Comparison of ENCODE assay signal across 8 mouse cellular contexts in genomic region chr6:51469715-51470310, GRCm38 (mm10). TPM values are rescaled to one million over a fixed set of nuclear protein-coding genes. Genes with fewer than 3 reads are reported as not detected.
DNase-seq lines count a peak whose midpoint lies in the region; ATAC-seq lines count a peak whose summit lies in the region.

TSS of gene Hnrnpa2b1 (minus strand) at chr6:51469894.

- intact Hi-C loops in heart, postnatal 14 days (cut with DNase I): loop anchor here (5.0 kb wide), 1 partner anchor 107 kb away; no protein-coding TSS in a partner anchor

- WGBS in forebrain, embryonic 14.5 days: under 1% methylated on average over 63 of the region's 63 CpGs
- WGBS in neural tube, embryonic 15.5 days: under 1% methylated on average over 63 of the region's 63 CpGs

- no peaks in the 10 kb centered on the region for H3K9me3 ChIP-seq in forebrain, embryonic 14.5 days (replicated peaks; ENCODE audit: control insufficient read depth, low read length)
- no peaks in the 10 kb centered on the region for H3K9me3 ChIP-seq in neural tube, embryonic 15.5 days (replicated peaks)

- no peaks in the 10 kb centered on the region for H3K27me3 ChIP-seq in forebrain, embryonic 14.5 days (replicated peaks; ENCODE audit: control insufficient read depth, insufficient read depth, low read length)
- H3K27me3 ChIP-seq in neural tube, embryonic 15.5 days (replicated peaks): no peaks in the 10 kb centered on the region

- ATAC-seq in forebrain, embryonic 14.5 days: peak; percentile 88
- peak; percentile 92 for ATAC-seq in neural tube, embryonic 15.5 days (ENCODE audit: low FRiP score)

- peak within 1 kb of the TSS; percentile 100 for H3K4me3 ChIP-seq in forebrain, embryonic 14.5 days (ENCODE audit: low read depth, low read length)
- H3K4me3 ChIP-seq in neural tube, embryonic 15.5 days (replicated peaks): peak within 1 kb of the TSS; percentile 97

- peak within 1 kb of the TSS; percentile 100 for H3K9ac ChIP-seq in forebrain, embryonic 14.5 days (ENCODE audit: low read length)
- peak within 1 kb of the TSS; percentile 100 for H3K9ac ChIP-seq in neural tube, embryonic 15.5 days (replicated peaks)

- peak within 1 kb of the TSS; percentile 100 for H3K27ac ChIP-seq in forebrain, embryonic 14.5 days (ENCODE audit: low read depth, low read length)
- peak within 1 kb of the TSS; percentile 100 for H3K27ac ChIP-seq in neural tube, embryonic 15.5 days (replicated peaks)

- H3K36me3 ChIP-seq in forebrain, embryonic 14.5 days (ENCODE audit: control insufficient read depth, insufficient read depth, low read length): peaks cover 50% of the 10 kb centered on the region
- H3K36me3 ChIP-seq in neural tube, embryonic 15.5 days: peaks cover 26% of the 10 kb centered on the region

- peak; percentile 99 for DNase-seq in ES-CJ7 (ENCODE audit: low read depth, low spot score)
- peak; percentile 99 for DNase-seq in cerebellum, adult 11 months
- DNase-seq in forebrain, embryonic 14.5 days (ENCODE audit: low spot score): peak; percentile 100
- DNase-seq in heart, postnatal 14 days: peak; percentile 99 to 100
- peak; percentile 99 for DNase-seq in layer of hippocampus, adult 11-12 months (ENCODE audit: low spot score)
- DNase-seq in lung, adult 18-20 months: peak; percentile 98
- peak; percentile 97 for DNase-seq in testis, postnatal 14 days (ENCODE audit: low spot score)

- peaks cover 33% of the 10 kb centered on the region for H3K4me1 ChIP-seq in forebrain, embryonic 14.5 days (ENCODE audit: control insufficient read depth, insufficient read depth, low read length)
- peaks cover 47% of the 10 kb centered on the region for H3K4me1 ChIP-seq in neural tube, embryonic 15.5 days

- peak within 1 kb of the TSS; percentile 81 for H3K4me2 ChIP-seq in forebrain, embryonic 14.5 days (ENCODE audit: low read length)
- H3K4me2 ChIP-seq in neural tube, embryonic 15.5 days: peak within 1 kb of the TSS; percentile 61

RNA-seq across cellular contexts. Expression of gene Hnrnpa2b1, which starts in this region (rescaled TPM):
- 874 and 967 TPM in 2 replicates for polyA plus RNA-seq in forebrain, embryonic 14.5 days (2014; fragmentation: Nextera tagmentation; extraction: Ambion mirVana)
- 100 to 1,000 TPM; 433 to 481 TPM for total RNA-seq in heart, postnatal 14 days (2021)
- 1,222 and 1,408 TPM in 2 replicates for polyA plus RNA-seq in neural tube, embryonic 15.5 days (2015; fragmentation: Nextera tagmentation; extraction: Ambion mirVana)

Comparison
In these comparisons a context has a peak if more than half of its experiments do, and no peak if none do; other contexts are left out.
1. Peak in every context shown above with its lines: DNase-seq, ATAC-seq, H3K4me3 ChIP-seq and H3K27ac ChIP-seq.